Mouse (Mus musculus): ENCODE measurements around the gene Amd1. TPM values are rescaled to one million over a fixed set of nuclear protein-coding genes. Genes with fewer than 3 reads are reported as not detected.

Gene Amd1
- polyA plus RNA-seq, 1 experiment from 2014 or later: 78.8 TPM

DNA sequence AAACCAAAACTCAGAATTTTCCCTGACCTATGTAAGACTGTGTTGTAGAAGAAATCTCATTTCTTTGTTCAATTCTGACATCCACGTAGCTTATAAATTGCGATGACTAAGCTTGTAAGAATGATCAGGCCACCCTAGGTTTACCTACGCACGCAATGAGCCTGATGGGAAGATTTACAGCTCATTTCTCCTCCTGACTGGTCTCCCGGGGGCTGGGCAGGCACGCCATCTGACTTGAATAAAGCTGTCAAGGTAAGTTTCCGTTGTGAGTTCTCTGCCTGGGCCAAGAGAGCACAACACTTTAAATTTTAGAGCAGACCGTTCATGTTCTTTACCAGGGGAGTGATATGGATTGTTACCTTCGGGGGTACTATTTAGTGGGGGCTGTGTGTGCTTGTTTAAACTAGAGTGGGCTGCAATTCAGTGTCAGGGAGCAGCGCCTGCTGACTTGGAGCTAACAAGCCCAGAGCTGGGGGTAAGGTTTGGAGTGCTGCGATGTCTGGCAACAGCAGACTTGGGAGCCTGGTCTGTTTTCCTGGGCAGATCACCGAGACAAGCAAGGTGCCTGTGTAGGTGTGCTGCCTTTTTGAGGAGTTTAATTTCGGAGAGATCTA is 37.5 kb upstream of the Amd1 start, which contains the start of gene Cdk19:
Gene Cdk19, plus strand, starts transcription at position 214 of the 614 bp plus-strand sequence.
- Histone ChIP-seq H3K36me3 (ENCODE audit: control insufficient read depth, insufficient read depth, low read length) (no peaks in the 10 kb centered on the region), H3K9me3 (ENCODE audit: control insufficient read depth, low read length) (no peaks in the 10 kb centered on the region), H3K4me1 (ENCODE audit: control insufficient read depth, insufficient read depth, low read length) (no peaks in the 10 kb centered on the region), H3K4me2 (replicated peaks; ENCODE audit: low read depth, low read length) (no peak within 1 kb of the TSS), H3K27me3 (ENCODE audit: control insufficient read depth, insufficient read depth, low read length) (no peaks in the 10 kb centered on the region), H3K27ac (ENCODE audit: low read depth, low read length) (no peak within 1 kb of the TSS), H3K9ac (ENCODE audit: low read depth, low read length) (no peak within 1 kb of the TSS), H3K4me3 (ENCODE audit: low read length) (no peak within 1 kb of the TSS)
- no peak for ATAC-seq (ENCODE audit: low FRiP score, low TSS enrichment)
- WGBS: 19% methylated on average over 13 of the region's 13 CpGs

DNA sequence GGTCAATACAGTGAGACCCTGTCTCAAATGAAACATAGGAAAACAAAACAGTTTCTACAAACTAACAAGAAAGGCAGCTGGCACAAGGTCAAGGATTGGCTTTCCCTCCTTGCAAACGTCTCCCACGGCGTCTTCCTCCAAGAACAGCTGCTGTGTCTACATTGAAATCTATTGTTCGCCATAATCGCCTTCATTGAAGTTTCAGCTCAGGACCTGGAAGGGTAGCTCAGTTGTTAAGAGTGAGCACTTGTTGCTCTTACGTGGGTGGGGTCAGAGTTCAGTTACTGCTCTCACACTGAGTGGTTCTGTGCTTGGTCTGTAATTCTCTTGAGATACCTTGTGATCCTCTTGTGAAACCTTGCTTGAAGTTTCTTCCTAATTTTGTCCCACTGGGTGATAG is 30.9 kb upstream of the Amd1 start:
- H3K4me3 ChIP-seq (ENCODE audit: low read length): no peak overlapping the region
- WGBS: 77% methylated on average over 6 of the region's 6 CpGs
- H3K36me3 ChIP-seq (ENCODE audit: control insufficient read depth, insufficient read depth, low read length): no peaks in the 10 kb centered on the region
- H3K9me3 ChIP-seq (ENCODE audit: control insufficient read depth, low read length): no peaks in the 10 kb centered on the region
- no peak overlapping the region for H3K4me2 ChIP-seq (replicated peaks; ENCODE audit: low read depth, low read length)
- no peak overlapping the region for H3K27ac ChIP-seq (ENCODE audit: low read depth, low read length)
- H3K4me1 ChIP-seq (ENCODE audit: control insufficient read depth, insufficient read depth, low read length): no peaks in the 10 kb centered on the region
- H3K9ac ChIP-seq (ENCODE audit: low read depth, low read length): no peak overlapping the region
- no peaks in the 10 kb centered on the region for H3K27me3 ChIP-seq (ENCODE audit: control insufficient read depth, insufficient read depth, low read length)
- ATAC-seq (ENCODE audit: low FRiP score, low TSS enrichment): no peak

GRCm38 (mm10) chr10:40330262-40330661 is 28.3 kb upstream of the Amd1 start:
- H3K9ac ChIP-seq (ENCODE audit: low read depth, low read length): no peak overlapping the region
- no peak overlapping the region for H3K27ac ChIP-seq (ENCODE audit: low read depth, low read length)
- WGBS: 80% methylated on average over 1 of the region's 1 CpGs
- no peaks in the 10 kb centered on the region for H3K9me3 ChIP-seq (ENCODE audit: control insufficient read depth, low read length)
- no peak overlapping the region for H3K4me2 ChIP-seq (replicated peaks; ENCODE audit: low read depth, low read length)
- H3K4me1 ChIP-seq (ENCODE audit: control insufficient read depth, insufficient read depth, low read length): no peaks in the 10 kb centered on the region
- no peaks in the 10 kb centered on the region for H3K36me3 ChIP-seq (ENCODE audit: control insufficient read depth, insufficient read depth, low read length)
- ATAC-seq (ENCODE audit: low FRiP score, low TSS enrichment): no peak
- no peaks in the 10 kb centered on the region for H3K27me3 ChIP-seq (ENCODE audit: control insufficient read depth, insufficient read depth, low read length)
- no peak overlapping the region for H3K4me3 ChIP-seq (ENCODE audit: low read length)

- Histone ChIP-seq H3K27me3 (ENCODE audit: control insufficient read depth, insufficient read depth, low read length) (no peaks in the 10 kb centered on the region), H3K4me3 (ENCODE audit: low read length) (no peak overlapping the region), H3K4me2 (replicated peaks; ENCODE audit: low read depth, low read length) (no peak overlapping the region), H3K4me1 (ENCODE audit: control insufficient read depth, insufficient read depth, low read length) (no peaks in the 10 kb centered on the region), H3K9ac (ENCODE audit: low read depth, low read length) (no peak overlapping the region), H3K9me3 (ENCODE audit: control insufficient read depth, low read length) (no peaks in the 10 kb centered on the region), H3K36me3 (ENCODE audit: control insufficient read depth, insufficient read depth, low read length) (no peaks in the 10 kb centered on the region), H3K27ac (ENCODE audit: low read depth, low read length) (no peak overlapping the region)
- 80% methylated on average over 9 of the region's 9 CpGs for WGBS
- ATAC-seq (ENCODE audit: low FRiP score, low TSS enrichment): no peak
Measured at GRCm38 (mm10) chr10:40328004-40328551, 26.1 kb upstream of the Amd1 start.

DNA sequence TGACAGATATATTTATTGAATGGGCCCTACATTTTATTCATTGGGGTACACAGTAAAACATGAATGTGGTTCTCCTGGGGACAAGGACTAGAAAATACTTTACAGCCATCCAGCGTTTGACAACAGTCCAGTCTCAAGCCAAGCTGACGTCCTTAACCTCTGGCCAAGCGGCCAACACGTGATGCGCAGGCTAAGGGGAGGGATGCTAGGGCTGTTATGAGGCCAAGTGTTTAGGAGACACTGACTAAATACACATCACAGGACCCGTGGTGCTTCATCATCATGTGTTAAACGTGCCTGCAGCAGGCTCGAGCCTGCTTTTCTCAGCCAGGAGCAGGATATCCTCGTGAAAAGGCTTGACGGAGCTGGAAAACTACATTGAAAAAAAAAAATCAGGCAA is 18.3 kb upstream of the Amd1 start:
- Histone ChIP-seq H3K9ac (ENCODE audit: low read depth, low read length) (no peak overlapping the region), H3K27me3 (ENCODE audit: control insufficient read depth, insufficient read depth, low read length) (no peaks in the 10 kb centered on the region), H3K27ac (ENCODE audit: low read depth, low read length) (no peak overlapping the region), H3K9me3 (ENCODE audit: control insufficient read depth, low read length) (0 out of 2 replicates have a peak, but pooled peaks cover 6% of the 10 kb centered on the region), H3K4me1 (ENCODE audit: control insufficient read depth, insufficient read depth, low read length) (no peaks in the 10 kb centered on the region), H3K36me3 (ENCODE audit: control insufficient read depth, insufficient read depth, low read length) (no peaks in the 10 kb centered on the region), H3K4me2 (replicated peaks; ENCODE audit: low read depth, low read length) (no peak overlapping the region), H3K4me3 (ENCODE audit: low read length) (no peak overlapping the region)
- no peak for ATAC-seq (ENCODE audit: low FRiP score, low TSS enrichment)
- 95% methylated on average over 10 of the region's 10 CpGs for WGBS

- 40% methylated on average over 7 of the region's 7 CpGs for WGBS
- Histone ChIP-seq H3K4me3 (ENCODE audit: low read length) (no peak overlapping the region), H3K4me1 (ENCODE audit: control insufficient read depth, insufficient read depth, low read length) (no peaks in the 10 kb centered on the region), H3K9me3 (ENCODE audit: control insufficient read depth, low read length) (0 out of 2 replicates have a peak, but pooled peaks cover 6% of the 10 kb centered on the region), H3K27ac (ENCODE audit: low read depth, low read length) (no peak overlapping the region), H3K36me3 (ENCODE audit: control insufficient read depth, insufficient read depth, low read length) (no peaks in the 10 kb centered on the region), H3K4me2 (replicated peaks; ENCODE audit: low read depth, low read length) (no peak overlapping the region), H3K27me3 (ENCODE audit: control insufficient read depth, insufficient read depth, low read length) (no peaks in the 10 kb centered on the region), H3K9ac (ENCODE audit: low read depth, low read length) (no peak overlapping the region)
- ATAC-seq (ENCODE audit: low FRiP score, low TSS enrichment): no peak
Measured at GRCm38 (mm10) chr10:40316841-40317585, 15.0 kb upstream of the Amd1 start.

DNA sequence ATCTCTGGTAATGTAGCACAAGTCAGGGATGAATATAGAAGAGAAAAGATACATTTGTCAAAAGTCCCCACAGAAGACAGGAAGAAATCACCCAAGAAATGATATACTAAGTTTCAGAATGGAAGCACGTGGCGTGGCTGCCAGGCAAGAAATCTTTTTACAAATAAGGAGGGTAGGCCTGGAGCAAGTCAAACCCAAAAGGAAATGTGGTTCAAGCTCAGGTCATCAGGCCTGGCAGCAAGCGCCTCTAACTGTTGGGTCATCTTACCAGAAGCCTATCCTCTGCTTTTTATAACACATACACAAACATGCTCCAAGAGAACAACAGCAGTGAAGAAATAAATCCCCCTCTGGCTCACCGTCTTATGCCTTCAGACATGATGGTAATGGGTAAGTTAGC is 10.8 kb upstream of the Amd1 start:
- 48% methylated on average over 4 of the region's 4 CpGs for WGBS
- Histone ChIP-seq H3K4me1 (ENCODE audit: control insufficient read depth, insufficient read depth, low read length) (no peaks in the 10 kb centered on the region), H3K36me3 (ENCODE audit: control insufficient read depth, insufficient read depth, low read length) (no peaks in the 10 kb centered on the region), H3K4me2 (replicated peaks; ENCODE audit: low read depth, low read length) (no peak overlapping the region), H3K9ac (ENCODE audit: low read depth, low read length) (no peak overlapping the region), H3K9me3 (ENCODE audit: control insufficient read depth, low read length) (no peaks in the 10 kb centered on the region), H3K27ac (ENCODE audit: low read depth, low read length) (no peak overlapping the region), H3K4me3 (ENCODE audit: low read length) (no peak overlapping the region), H3K27me3 (ENCODE audit: control insufficient read depth, insufficient read depth, low read length) (no peaks in the 10 kb centered on the region)
- ATAC-seq (ENCODE audit: low FRiP score, low TSS enrichment): no peak

DNA sequence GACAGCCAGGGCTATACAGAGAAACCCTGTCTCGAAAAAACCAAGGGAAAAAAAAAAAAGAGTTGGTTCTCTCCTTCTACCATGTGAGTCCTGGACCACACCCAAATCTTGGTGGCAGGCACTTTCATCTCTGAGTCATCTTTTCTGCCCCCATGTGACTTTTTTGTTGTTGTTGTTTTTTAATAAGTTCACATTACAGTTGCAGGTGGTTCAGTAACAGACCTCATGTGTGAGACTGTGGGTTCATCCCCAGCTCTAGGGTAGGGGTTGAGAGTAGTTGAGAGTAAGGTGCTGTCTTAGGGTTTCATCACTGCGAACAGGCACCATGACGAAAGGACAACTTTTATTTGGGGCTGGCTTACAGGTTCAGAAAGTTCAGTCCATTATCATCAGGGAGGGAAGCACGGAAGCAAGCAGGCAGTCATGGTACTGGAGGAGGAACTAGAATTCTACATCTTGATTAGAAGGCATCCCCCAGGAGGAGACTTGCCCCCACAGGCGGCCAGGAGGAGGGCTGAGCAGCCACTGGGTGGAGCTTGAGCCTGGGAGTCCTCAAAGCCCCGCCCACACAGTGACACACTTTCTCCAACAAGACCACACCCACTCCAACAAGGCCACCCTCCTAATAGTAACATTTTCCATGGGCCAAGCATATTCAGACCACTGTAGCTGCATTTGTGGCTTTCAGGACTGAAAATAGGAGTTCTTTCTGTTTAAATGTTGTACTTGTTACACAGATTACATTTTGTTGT is 8.1 kb upstream of the Amd1 start:
- no peak for ATAC-seq (ENCODE audit: low FRiP score, low TSS enrichment)

More for the DNA sequence above, 8.1 kb upstream of the Amd1 start:
- H3K4me1 ChIP-seq (ENCODE audit: control insufficient read depth, insufficient read depth, low read length): no peaks in the 10 kb centered on the region
- no peak overlapping the region for H3K27ac ChIP-seq (ENCODE audit: low read depth, low read length)
- H3K9ac ChIP-seq (ENCODE audit: low read depth, low read length): no peak overlapping the region
- 0 out of 2 replicates have a peak, but pooled peaks cover 7% of the 10 kb centered on the region for H3K9me3 ChIP-seq (ENCODE audit: control insufficient read depth, low read length)
- H3K36me3 ChIP-seq (ENCODE audit: control insufficient read depth, insufficient read depth, low read length): no peaks in the 10 kb centered on the region
- H3K27me3 ChIP-seq (ENCODE audit: control insufficient read depth, insufficient read depth, low read length): no peaks in the 10 kb centered on the region
- H3K4me3 ChIP-seq (ENCODE audit: low read length): no peak overlapping the region
- H3K4me2 ChIP-seq (replicated peaks; ENCODE audit: low read depth, low read length): no peak overlapping the region
- 49% methylated on average over 6 of the region's 6 CpGs for WGBS

Measured in kidney, embryonic 14.5 days (tissue).